Mouse (Mus musculus) embryonic facial prominence, embryonic 14.5 days (tissue): ENCODE data around the gene Megf11. TPM values are rescaled to one million over a fixed set of nuclear protein-coding genes. Genes with fewer than 3 reads are reported as not detected.

Source experiments
- ATAC-seq: fragments of 200-750 bp; cut with Nextera tagmentation; 2 replicates; pipeline ENCODE4 v1.8.0; 2017; ENCODE audit warnings: low read depth, moderate number of reproducible peaks, moderate TSS enrichment
- DNase-seq: peaks from one replicate; pipeline ENCODE4 v3.0.0-alpha.2; 2015; ENCODE audit warnings: low spot score
- H3K27ac ChIP-seq: fragments of 300-500 bp; sonication (generic); replicated peaks from 2 replicates; pipeline ENCODE4 v1.5.1; 2014; ENCODE audit warnings: low read depth, mild to moderate bottlenecking, low read length, moderate library complexity
- H3K27me3 ChIP-seq: fragments of 300-500 bp; sonication (generic); replicated peaks from 2 replicates; pipeline ENCODE4 v1.6.1; 2014; ENCODE audit warnings: low read length; ENCODE audit not compliant: control insufficient read depth, insufficient read depth
- H3K36me3 ChIP-seq: fragments of 300-500 bp; sonication (generic); 2 replicates; pipeline ENCODE4 v1.6.1; 2014; ENCODE audit warnings: low read length, mixed read lengths; ENCODE audit not compliant: control insufficient read depth, insufficient read depth
- H3K4me1 ChIP-seq: fragments of 300-500 bp; sonication (generic); 2 replicates; pipeline ENCODE4 v1.6.1; 2014; ENCODE audit warnings: antibody characterized with exemption, low read length; ENCODE audit not compliant: control insufficient read depth, insufficient read depth
- H3K4me2 ChIP-seq: fragments of 300-500 bp; sonication (generic); 2 replicates; pipeline ENCODE4 v1.6.1; 2014; ENCODE audit warnings: low read depth, mild to moderate bottlenecking, low read length, moderate library complexity, mixed read lengths
- H3K4me3 ChIP-seq: fragments of 300-500 bp; sonication (generic); 2 replicates; pipeline ENCODE4 v1.5.1; 2014; ENCODE audit warnings: low read depth, mild to moderate bottlenecking, low read length
- H3K9ac ChIP-seq: fragments of 300-500 bp; sonication (generic); 2 replicates; pipeline ENCODE4 v1.6.1; 2014; ENCODE audit warnings: low read depth, mild to moderate bottlenecking, low read length, moderate library complexity, mixed read lengths
- H3K9me3 ChIP-seq: fragments of 300-500 bp; sonication (generic); 2 replicates; pipeline ENCODE4 v1.6.1; 2016; ENCODE audit warnings: low read length; ENCODE audit not compliant: control insufficient read depth
- WGBS: fragments of 180-500 bp; shearing (Covaris S2); extraction: QIAGEN DNeasy Blood & Tissue Kit; methylation state at CpG from one replicate; pipeline ENCODE4 v1.1.7; 2014; 5-methylcytosine and 5-hydroxymethylcytosine counted together
- polyA plus RNA-seq: library from polyadenylated mRNA; unstranded; fragments of >200 nt; fragmentation: Nextera tagmentation; extraction: Ambion mirVana; gene quantifications from 2 replicates; pipeline ENCODE4 v1.2.1, GENCODE M21; 2014

The Megf11 gene
- polyA plus RNA-seq, 1 experiment from 2014 or later = 1.3 TPM

GRCm38 (mm10) chr9:64543125-64543524 lies 157.7 kb downstream of the Megf11 start:
- Histone ChIP-seq H3K9me3 (no peaks in the 10 kb centered on the region), H3K4me3 (no peak overlapping the region), H3K9ac (0 out of 2 replicates have a peak overlapping the region, but pooled peaks have one; percentile 11), H3K4me2 (no peak overlapping the region), H3K36me3 (no peaks in the 10 kb centered on the region), H3K27ac (no peak overlapping the region), H3K4me1 (no peaks in the 10 kb centered on the region), H3K27me3 (no peaks in the 10 kb centered on the region)
- no peak for DNase-seq
- 24% methylated on average over 7 of the region's 7 CpGs for WGBS
- no peak for ATAC-seq

GRCm38 (mm10) chr9:64546344-64546991 lies 161.0 kb downstream of the Megf11 start:
- no peak overlapping the region for H3K9ac ChIP-seq
- ATAC-seq (no peak), DNase-seq (no peak)
- no peaks in the 10 kb centered on the region for H3K4me1 ChIP-seq
- no peaks in the 10 kb centered on the region for H3K27me3 ChIP-seq
- no peaks in the 10 kb centered on the region for H3K9me3 ChIP-seq
- no peak overlapping the region for H3K4me2 ChIP-seq
- 39% methylated on average over 7 of the region's 7 CpGs for WGBS
- no peaks in the 10 kb centered on the region for H3K36me3 ChIP-seq
- H3K27ac ChIP-seq = no peak overlapping the region
- H3K4me3 ChIP-seq = no peak overlapping the region

- H3K4me1 ChIP-seq = no peaks in the 10 kb centered on the region
- H3K27me3 ChIP-seq = no peaks in the 10 kb centered on the region
- ATAC-seq (no peak), DNase-seq (peak; percentile 40)
- H3K4me3 ChIP-seq = no peak overlapping the region
- no peak overlapping the region for H3K9ac ChIP-seq
- H3K4me2 ChIP-seq = no peak overlapping the region
- WGBS = 61% methylated on average over 6 of the region's 6 CpGs
- no peak overlapping the region for H3K27ac ChIP-seq
- H3K9me3 ChIP-seq = no peaks in the 10 kb centered on the region
- no peaks in the 10 kb centered on the region for H3K36me3 ChIP-seq
Measured at GRCm38 (mm10) chr9:64548332-64548731, 162.9 kb downstream of the Megf11 start.

- no peak overlapping the region for H3K4me2 ChIP-seq
Measured at GRCm38 (mm10) chr9:64551307-64551706, 165.9 kb downstream of the Megf11 start.

GRCm38 (mm10) chr9:64552046-64552445 lies 166.6 kb downstream of the Megf11 start:
- Histone ChIP-seq H3K4me2 (no peak overlapping the region), H3K27me3 (no peaks in the 10 kb centered on the region), H3K4me1 (no peaks in the 10 kb centered on the region), H3K36me3 (no peaks in the 10 kb centered on the region), H3K9ac (no peak overlapping the region), H3K9me3 (no peaks in the 10 kb centered on the region), H3K4me3 (no peak overlapping the region), H3K27ac (no peak overlapping the region)
- ATAC-seq = no peak
- 64% methylated on average over 4 of the region's 4 CpGs for WGBS
- DNase-seq = no peak

More at GRCm38 (mm10) chr9:64551307-64551706, 165.9 kb downstream of the Megf11 start:
- DNase-seq (no peak), ATAC-seq (no peak)
- H3K4me3 ChIP-seq = no peak overlapping the region
- no peaks in the 10 kb centered on the region for H3K27me3 ChIP-seq
- H3K27ac ChIP-seq = no peak overlapping the region
- no peak overlapping the region for H3K9ac ChIP-seq
- no peaks in the 10 kb centered on the region for H3K9me3 ChIP-seq
- WGBS = 76% methylated on average over 1 of the region's 1 CpGs
- H3K4me1 ChIP-seq = no peaks in the 10 kb centered on the region
- H3K36me3 ChIP-seq = no peaks in the 10 kb centered on the region

GRCm38 (mm10) chr9:64553441-64553840 lies 168.0 kb downstream of the Megf11 start:
- H3K27ac ChIP-seq = no peak overlapping the region
- no peak for ATAC-seq
- 55% methylated on average over 4 of the region's 4 CpGs for WGBS
- no peak for DNase-seq
- no peak overlapping the region for H3K9ac ChIP-seq
- no peaks in the 10 kb centered on the region for H3K27me3 ChIP-seq
- H3K4me3 ChIP-seq = no peak overlapping the region
- H3K4me2 ChIP-seq = no peak overlapping the region
- H3K9me3 ChIP-seq = no peaks in the 10 kb centered on the region
- no peaks in the 10 kb centered on the region for H3K36me3 ChIP-seq
- H3K4me1 ChIP-seq = no peaks in the 10 kb centered on the region

GRCm38 (mm10) chr9:64555620-64556019 lies 170.2 kb downstream of the Megf11 start:
- no peaks in the 10 kb centered on the region for H3K27me3 ChIP-seq
- no peaks in the 10 kb centered on the region for H3K9me3 ChIP-seq
- DNase-seq (no peak), ATAC-seq (no peak)
- H3K27ac ChIP-seq = no peak overlapping the region
- H3K4me1 ChIP-seq = no peaks in the 10 kb centered on the region
- H3K36me3 ChIP-seq = no peaks in the 10 kb centered on the region
- no peak overlapping the region for H3K9ac ChIP-seq
- no peak overlapping the region for H3K4me2 ChIP-seq
- no peak overlapping the region for H3K4me3 ChIP-seq
- 66% methylated on average over 7 of the region's 7 CpGs for WGBS

- Histone ChIP-seq H3K4me3 (no peak overlapping the region), H3K27me3 (no peaks in the 10 kb centered on the region), H3K4me1 (no peaks in the 10 kb centered on the region), H3K9me3 (no peaks in the 10 kb centered on the region), H3K27ac (no peak overlapping the region), H3K4me2 (no peak overlapping the region), H3K36me3 (no peaks in the 10 kb centered on the region), H3K9ac (no peak overlapping the region)
- 76% methylated on average over 11 of the region's 11 CpGs for WGBS
- no peak for DNase-seq
- ATAC-seq = no peak
Measured at GRCm38 (mm10) chr9:64557110-64557745, 171.8 kb downstream of the Megf11 start.
